Mouse (Mus musculus) hindbrain, postnatal 0 days (tissue): ENCODE data around the gene Mettl6. TPM values are rescaled to one million over a fixed set of nuclear protein-coding genes. Genes with fewer than 3 reads are reported as not detected.

Source experiments
- ATAC-seq: fragments of 200-750 bp; cut with Nextera tagmentation; 2 replicates; pipeline ENCODE4 v1.8.0; 2017; ENCODE audit warnings: mild to moderate bottlenecking, moderate TSS enrichment, moderate library complexity
- DNase-seq: peaks from one replicate; pipeline ENCODE4 v3.0.0-alpha.2; 2015; ENCODE audit warnings: low spot score
- H3K27ac ChIP-seq: fragments of 300-500 bp; sonication (generic); 2 replicates; pipeline ENCODE4 v1.5.1; 2014; ENCODE audit warnings: mild to moderate bottlenecking
- H3K27me3 ChIP-seq: fragments of 300-500 bp; sonication (generic); 2 replicates; pipeline ENCODE4 v1.6.1; 2014; ENCODE audit warnings: low read length, mixed read lengths; ENCODE audit not compliant: insufficient read depth
- H3K36me3 ChIP-seq: fragments of 300-500 bp; sonication (generic); 2 replicates; pipeline ENCODE4 v1.6.1; 2014; ENCODE audit warnings: low read length, mixed read lengths; ENCODE audit not compliant: insufficient read depth
- H3K4me1 ChIP-seq: fragments of 300-500 bp; sonication (generic); 2 replicates; pipeline ENCODE4 v1.6.1; 2014; ENCODE audit warnings: antibody characterized with exemption, low read length, mixed read lengths; ENCODE audit not compliant: insufficient read depth
- H3K4me2 ChIP-seq: fragments of 300-500 bp; sonication (generic); 2 replicates; pipeline ENCODE4 v1.6.1; 2014; ENCODE audit warnings: low read depth, mild to moderate bottlenecking, low read length, moderate library complexity, mixed read lengths
- H3K4me3 ChIP-seq: fragments of 300-500 bp; sonication (generic); 2 replicates; pipeline ENCODE4 v1.5.1; 2014; ENCODE audit warnings: low read length
- H3K9ac ChIP-seq: fragments of 300-500 bp; sonication (generic); replicated peaks from 2 replicates; pipeline ENCODE4 v1.6.1; 2014; ENCODE audit warnings: mild to moderate bottlenecking, low read length, moderate library complexity, mixed read lengths
- H3K9me3 ChIP-seq: fragments of 300-500 bp; sonication (generic); 2 replicates; pipeline ENCODE4 v1.6.1; 2016; ENCODE audit warnings: low read length, mixed read lengths
- CTCF ChIP-seq: IDR thresholded peaks from 2 replicates; pipeline ENCODE4 v1.5.1; 2016; ENCODE audit warnings: antibody characterized with exemption, control low read depth, low read depth
- WGBS: fragments of 180-500 bp; shearing (Covaris S2); extraction: QIAGEN DNeasy Blood & Tissue Kit; methylation state at CpG from one replicate; pipeline ENCODE4 v1.1.7; 2014; 5-methylcytosine and 5-hydroxymethylcytosine counted together
- polyA plus RNA-seq: library from polyadenylated mRNA; unstranded; fragments of >200 nt; fragmentation: Nextera tagmentation; extraction: Ambion mirVana; gene quantifications from 2 replicates; pipeline ENCODE4 v1.2.1, GENCODE M21; 2015
- total RNA-seq: library from RNA; depleted of rRNA; stranded (reverse); fragments of >200 nt; gene quantifications from 2 replicates; pipeline ENCODE4 v1.2.3, GENCODE M21; 2014

Mettl6 gene
- total and polyA plus RNA-seq, 2 experiments from 2014 or later, result 14.8 to 32.7 TPM

- peak; percentile 23; the same call in 1 of the 2 replicates for TF ChIP-seq CTCF
- no peak overlapping the region for H3K27ac ChIP-seq
- ATAC-seq (no peak), DNase-seq (no peak)
- no peaks in the 10 kb centered on the region for H3K27me3 ChIP-seq
- H3K4me3 ChIP-seq, result no peak overlapping the region
- no peak overlapping the region for H3K9ac ChIP-seq
- H3K4me2 ChIP-seq, result no peak overlapping the region
- no peaks in the 10 kb centered on the region for H3K9me3 ChIP-seq
- peaks cover 73% of the 10 kb centered on the region for H3K36me3 ChIP-seq
- 83% methylated on average over 4 of the region's 4 CpGs for WGBS
- no peaks in the 10 kb centered on the region for H3K4me1 ChIP-seq
These were observed 8.4 kb downstream of the Mettl6 start for GRCm38 (mm10) chr14:31486465-31486864.

DNA sequence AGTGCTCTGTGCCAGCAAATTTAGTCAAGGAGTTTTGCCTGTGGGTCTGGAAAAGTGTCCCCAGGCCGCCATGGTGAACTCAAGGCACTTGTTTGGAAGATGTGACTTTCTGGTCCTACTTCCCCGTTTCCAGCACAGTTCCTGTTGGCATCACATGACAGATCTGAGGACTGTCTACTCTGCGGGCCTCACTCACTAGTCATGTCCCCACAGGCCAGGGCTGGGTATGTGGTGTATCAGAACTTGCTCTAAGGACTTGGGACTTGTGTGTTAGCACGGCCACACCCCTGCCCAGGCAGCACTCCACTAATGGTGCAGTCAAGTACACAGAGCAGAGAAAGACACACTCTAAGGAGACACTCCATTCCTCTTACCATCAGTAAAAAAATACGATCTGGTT lies 12.4 kb downstream of the Mettl6 start:
- Histone ChIP-seq H3K9me3 (no peaks in the 10 kb centered on the region), H3K4me3 (no peak overlapping the region), H3K4me2 (no peak overlapping the region), H3K4me1 (no peaks in the 10 kb centered on the region), H3K36me3 (peaks cover 76% of the 10 kb centered on the region), H3K27me3 (no peaks in the 10 kb centered on the region), H3K9ac (no peak overlapping the region), H3K27ac (no peak overlapping the region)
- ATAC-seq, result no peak
- no peak for DNase-seq
- WGBS, result 89% methylated on average over 5 of the region's 5 CpGs
- no peak for TF ChIP-seq CTCF

DNA sequence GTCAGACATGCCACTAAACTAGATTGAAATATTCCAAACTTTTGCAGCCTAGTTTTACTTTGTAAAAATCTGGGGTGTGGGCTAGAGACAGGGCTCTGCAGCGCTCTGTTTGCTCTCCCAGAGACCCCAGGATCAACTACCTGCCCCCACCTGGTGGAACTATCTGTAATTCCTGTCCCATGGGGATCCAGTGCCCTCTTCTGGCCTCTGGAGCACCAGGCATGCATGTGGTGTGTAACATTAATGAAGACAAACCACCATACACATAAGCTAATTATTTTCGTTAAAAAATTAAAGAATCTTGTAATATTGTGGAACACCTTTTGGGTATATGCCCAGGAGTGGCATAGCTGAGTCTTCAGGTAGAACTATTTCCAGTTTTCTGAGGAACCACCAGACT lies 21.5 kb downstream of the Mettl6 start:
- no peak for ATAC-seq
- no peaks in the 10 kb centered on the region for H3K27me3 ChIP-seq
- H3K4me3 ChIP-seq, result no peak overlapping the region
- no peak overlapping the region for H3K9ac ChIP-seq
- H3K36me3 ChIP-seq, result 0 out of 2 replicates have a peak, but pooled peaks cover 2% of the 10 kb centered on the region
- TF ChIP-seq CTCF, result peak; percentile 25; the same call in 1 of the 2 replicates
- H3K4me2 ChIP-seq, result no peak overlapping the region
- H3K9me3 ChIP-seq, result no peaks in the 10 kb centered on the region
- H3K27ac ChIP-seq, result no peak overlapping the region
- H3K4me1 ChIP-seq, result no peaks in the 10 kb centered on the region
- DNase-seq, result no peak
- WGBS, result 75% methylated on average over 2 of the region's 2 CpGs

DNA sequence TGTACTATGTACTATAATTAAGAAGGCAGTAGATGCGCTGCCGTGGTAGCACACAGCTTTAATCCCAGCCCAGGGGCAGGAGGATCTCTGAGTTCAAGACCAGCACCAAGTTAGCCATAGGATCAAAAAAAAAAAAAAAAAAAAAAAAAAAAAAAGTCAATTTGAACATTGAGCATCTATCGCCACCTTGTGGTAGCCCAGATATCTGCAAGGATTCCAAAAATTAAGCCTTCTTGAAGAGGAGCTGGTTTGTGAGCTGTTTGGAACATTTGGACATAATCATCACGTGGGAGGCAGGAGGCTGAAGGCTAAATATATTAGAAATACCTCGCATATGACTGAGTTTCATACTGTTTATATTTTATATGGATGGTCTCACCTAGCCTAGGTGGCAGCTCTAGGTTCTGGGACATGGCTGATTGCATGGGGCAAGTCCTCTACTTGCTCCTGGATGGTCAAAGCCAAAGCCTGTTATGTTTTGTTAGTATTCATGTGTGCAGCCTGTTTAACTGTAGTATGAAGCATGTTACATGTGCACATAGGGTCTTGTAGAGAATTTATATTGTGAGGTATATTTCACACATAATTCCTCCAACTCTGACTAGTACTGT lies 22.3 kb downstream of the Mettl6 start:
- Histone ChIP-seq H3K27me3 (no peaks in the 10 kb centered on the region), H3K27ac (no peak overlapping the region), H3K4me3 (no peak overlapping the region), H3K9ac (no peak overlapping the region), H3K36me3 (no peaks in the 10 kb centered on the region), H3K4me1 (no peaks in the 10 kb centered on the region), H3K4me2 (no peak overlapping the region), H3K9me3 (no peaks in the 10 kb centered on the region)
- ATAC-seq (no peak), DNase-seq (peak; percentile 89)
- WGBS, result 11% methylated on average over 5 of the region's 5 CpGs
- TF ChIP-seq CTCF, result peak; percentile 84

- Histone ChIP-seq H3K9me3 (no peaks in the 10 kb centered on the region), H3K27me3 (no peaks in the 10 kb centered on the region), H3K27ac (no peak overlapping the region), H3K9ac (no peak overlapping the region), H3K36me3 (no peaks in the 10 kb centered on the region), H3K4me3 (no peak overlapping the region), H3K4me1 (no peaks in the 10 kb centered on the region), H3K4me2 (no peak overlapping the region)
- ATAC-seq (no peak), DNase-seq (no peak)
- no peak for TF ChIP-seq CTCF
- WGBS, result 69% methylated on average over 4 of the region's 4 CpGs
These were observed 25.1 kb downstream of the Mettl6 start for GRCm38 (mm10) chr14:31469711-31470110.

GRCm38 (mm10) chr14:31464176-31464575 lies 30.7 kb downstream of the Mettl6 start:
- Histone ChIP-seq H3K4me2 (no peak overlapping the region), H3K4me1 (no peaks in the 10 kb centered on the region), H3K4me3 (no peak overlapping the region), H3K36me3 (no peaks in the 10 kb centered on the region), H3K9me3 (no peaks in the 10 kb centered on the region), H3K9ac (no peak overlapping the region), H3K27me3 (no peaks in the 10 kb centered on the region), H3K27ac (no peak overlapping the region)
- peak; percentile 64 for TF ChIP-seq CTCF
- 50% methylated on average over 8 of the region's 8 CpGs for WGBS
- ATAC-seq (no peak), DNase-seq (peak; percentile 26)

GRCm38 (mm10) chr14:31462886-31463285 lies 32.0 kb downstream of the Mettl6 start:
- no peak overlapping the region for H3K9ac ChIP-seq
- no peak for TF ChIP-seq CTCF
- no peaks in the 10 kb centered on the region for H3K4me1 ChIP-seq
- no peak for DNase-seq
- H3K9me3 ChIP-seq, result no peaks in the 10 kb centered on the region
- no peak overlapping the region for H3K4me3 ChIP-seq
- no peaks in the 10 kb centered on the region for H3K36me3 ChIP-seq
- H3K27ac ChIP-seq, result no peak overlapping the region
- H3K4me2 ChIP-seq, result no peak overlapping the region
- 70% methylated on average over 6 of the region's 6 CpGs for WGBS
- ATAC-seq, result no peak
- no peaks in the 10 kb centered on the region for H3K27me3 ChIP-seq
